Mouse (Mus musculus): Measurements from ENCODE around the gene AC124108.1. TPM values are rescaled to one million over a fixed set of nuclear protein-coding genes. Genes with fewer than 3 reads are reported as not detected.

Gene AC124108.1
- polyA plus RNA-seq, 1 experiment = not detected

DNA sequence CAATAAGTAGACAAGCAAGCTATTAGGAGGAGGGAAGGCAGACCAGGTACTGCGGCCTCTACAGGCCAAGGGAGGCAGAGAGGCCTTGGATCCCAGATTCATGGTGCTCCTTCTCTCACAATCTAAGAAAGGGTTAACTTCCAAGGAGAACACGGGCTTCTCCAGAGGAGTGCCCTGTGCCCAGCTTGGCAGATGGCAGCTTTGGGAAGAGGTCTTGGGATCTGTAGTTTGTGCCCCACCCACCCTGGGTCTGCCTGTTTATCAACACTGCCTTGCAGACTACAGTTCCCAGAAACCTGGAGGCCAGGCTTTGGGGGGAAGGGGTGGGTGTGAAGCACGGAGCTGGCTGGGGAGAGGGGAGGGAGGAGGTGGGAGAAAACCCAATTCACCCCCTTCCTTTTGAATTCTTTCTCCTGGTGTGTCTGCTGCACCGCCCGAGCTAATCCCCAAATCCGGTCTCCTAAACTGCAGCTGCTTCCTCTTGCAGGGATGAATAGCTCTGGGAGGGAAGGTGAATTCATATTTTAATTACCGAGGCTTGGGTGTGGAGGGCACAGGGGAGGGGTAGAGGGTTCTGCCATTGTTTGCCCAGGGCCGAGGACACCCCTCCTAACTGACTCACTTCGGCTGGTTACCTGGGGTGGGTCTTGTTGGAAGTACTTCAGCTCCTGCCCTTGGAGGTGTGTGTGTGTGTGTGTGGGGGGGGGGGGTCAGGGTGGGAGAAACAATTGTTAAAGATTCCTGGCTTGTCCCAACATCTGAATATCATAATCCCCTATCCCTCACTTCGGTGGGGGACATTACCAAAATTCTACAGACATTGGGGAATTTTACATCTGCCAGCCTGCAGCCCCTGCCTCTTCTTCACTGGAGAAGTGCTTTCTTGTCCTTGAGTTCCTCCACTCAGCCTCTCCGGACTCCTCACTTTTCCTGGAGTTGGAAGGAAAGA is 9.6 kb downstream of the AC124108.1 start:
- TF ChIP-seq POLR2A (IDR thresholded peaks at IDR 0.05; ENCODE audit: borderline replicate concordance, control insufficient read depth, low read depth, low read length) = no peak
- no peak for TF ChIP-seq CTCF (IDR thresholded peaks at IDR 0.05; ENCODE audit: control insufficient read depth, insufficient read depth, low read length)
- Histone ChIP-seq H3K4me1 (ENCODE audit: control insufficient read depth, insufficient read depth, low read length) (no peaks in the 10 kb centered on the region), H3K27ac (ENCODE audit: control insufficient read depth, insufficient read depth, low read depth, low read length, poor library complexity) (no peak overlapping the region), H3K4me3 (replicated peaks; ENCODE audit: control insufficient read depth, low read depth, low read length) (no peak overlapping the region)
- WGBS = 56% methylated on average over 11 of the region's 11 CpGs

DNA sequence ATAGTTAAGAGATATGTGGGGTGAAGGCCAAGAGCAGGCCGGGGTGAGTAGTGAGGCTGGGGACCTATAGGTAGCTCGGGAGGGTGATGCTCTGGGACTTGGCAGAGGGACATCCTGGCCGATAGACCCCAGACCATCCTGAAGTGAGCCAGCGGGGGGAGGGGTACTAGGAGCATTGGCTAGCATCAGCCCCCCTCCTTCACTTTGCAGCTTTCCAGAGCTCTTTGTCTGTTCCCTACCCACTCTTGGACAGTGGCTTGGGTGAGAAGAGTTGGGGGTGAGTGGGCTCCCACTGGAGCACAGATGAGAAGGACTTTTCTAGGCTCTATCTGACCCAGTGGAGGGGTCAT is 10.2 kb downstream of the AC124108.1 start:
- Histone ChIP-seq H3K4me1 (ENCODE audit: control insufficient read depth, insufficient read depth, low read length) (no peaks in the 10 kb centered on the region; the same call in 1 of the 2 replicates), H3K27ac (ENCODE audit: control insufficient read depth, insufficient read depth, low read depth, low read length, poor library complexity) (no peak overlapping the region), H3K4me3 (replicated peaks; ENCODE audit: control insufficient read depth, low read depth, low read length) (no peak overlapping the region)
- WGBS = 72% methylated on average over 4 of the region's 4 CpGs
- TF ChIP-seq POLR2A (IDR thresholded peaks at IDR 0.05; ENCODE audit: borderline replicate concordance, control insufficient read depth, low read depth, low read length) = no peak

DNA sequence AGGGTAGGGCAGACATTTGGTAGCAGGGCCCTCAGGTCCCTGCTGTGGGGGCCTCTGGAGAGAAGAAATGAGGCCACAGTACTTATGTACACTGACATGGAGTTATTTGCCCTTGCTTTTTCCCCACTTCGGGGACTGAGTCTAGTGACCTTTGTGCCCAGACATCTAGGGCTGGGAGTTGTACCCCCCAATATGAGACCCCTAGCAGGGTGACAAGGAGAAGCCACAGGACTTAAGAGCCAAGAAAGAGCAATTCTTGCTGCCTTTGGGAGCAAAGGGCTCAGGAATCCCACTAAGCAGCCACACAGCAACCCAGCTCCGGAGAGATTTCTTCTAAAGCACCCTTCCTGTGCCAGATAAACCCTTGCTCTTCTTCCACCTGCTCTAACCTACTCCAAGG is 10.7 kb downstream of the AC124108.1 start:
- no peak overlapping the region for H3K4me3 ChIP-seq (replicated peaks; ENCODE audit: control insufficient read depth, low read depth, low read length)
- TF ChIP-seq POLR2A (IDR thresholded peaks at IDR 0.05; ENCODE audit: borderline replicate concordance, control insufficient read depth, low read depth, low read length) = no peak
- TF ChIP-seq CTCF (IDR thresholded peaks at IDR 0.05; ENCODE audit: control insufficient read depth, insufficient read depth, low read length) = no peak
- no peaks in the 10 kb centered on the region; the same call in 1 of the 2 replicates for H3K4me1 ChIP-seq (ENCODE audit: control insufficient read depth, insufficient read depth, low read length)
- H3K27ac ChIP-seq (ENCODE audit: control insufficient read depth, insufficient read depth, low read depth, low read length, poor library complexity) = no peak overlapping the region
- 81% methylated on average over 2 of the region's 2 CpGs for WGBS

DNA sequence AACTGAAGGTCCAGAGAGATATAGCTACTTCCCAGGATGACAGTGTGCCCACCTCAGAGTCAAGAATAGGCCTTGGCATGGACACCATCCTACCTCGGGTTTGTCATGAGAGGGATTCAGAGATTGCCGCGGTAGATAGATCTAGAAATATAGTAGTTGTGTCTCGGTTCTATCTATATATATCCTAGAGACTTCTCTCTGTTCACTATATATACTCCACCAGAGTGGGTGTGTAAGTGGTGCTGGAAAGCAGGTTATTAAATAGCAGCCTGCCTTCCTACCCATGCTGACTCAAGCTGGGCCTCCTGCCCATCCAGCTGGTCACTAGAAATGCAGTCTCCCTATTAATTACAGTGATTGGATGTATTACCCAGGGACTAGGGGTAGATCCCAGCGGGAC is 11.5 kb downstream of the AC124108.1 start:
- Histone ChIP-seq H3K27ac (ENCODE audit: control insufficient read depth, insufficient read depth, low read depth, low read length, poor library complexity) (no peak overlapping the region), H3K4me3 (replicated peaks; ENCODE audit: control insufficient read depth, low read depth, low read length) (no peak overlapping the region), H3K4me1 (ENCODE audit: control insufficient read depth, insufficient read depth, low read length) (no peaks in the 10 kb centered on the region; the same call in 1 of the 2 replicates)
- no peak for TF ChIP-seq CTCF (IDR thresholded peaks at IDR 0.05; ENCODE audit: control insufficient read depth, insufficient read depth, low read length)
- TF ChIP-seq POLR2A (IDR thresholded peaks at IDR 0.05; ENCODE audit: borderline replicate concordance, control insufficient read depth, low read depth, low read length) = no peak
- 81% methylated on average over 5 of the region's 5 CpGs for WGBS

DNA sequence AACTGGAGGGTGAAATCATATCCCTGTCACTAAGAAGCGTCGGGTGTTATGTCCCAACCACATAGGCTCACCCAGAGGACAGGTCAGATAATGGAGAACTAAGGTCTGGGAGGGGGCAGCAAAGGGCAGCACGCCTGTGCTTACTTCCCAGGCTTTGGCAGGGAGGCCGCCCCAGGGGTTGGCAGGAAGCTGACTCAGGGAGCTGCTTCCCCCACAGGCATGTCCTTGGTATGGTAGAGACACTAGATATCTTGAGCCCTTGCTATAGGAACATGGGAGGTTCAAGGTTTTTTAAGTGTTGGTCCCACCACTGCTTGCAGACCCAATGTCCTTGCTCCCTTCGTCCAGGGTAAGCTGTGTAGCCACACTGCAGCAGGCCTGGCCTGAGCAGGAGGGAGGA is 14.7 kb downstream of the AC124108.1 start:
- Histone ChIP-seq H3K27ac (ENCODE audit: control insufficient read depth, insufficient read depth, low read depth, low read length, poor library complexity) (no peak overlapping the region), H3K4me1 (ENCODE audit: control insufficient read depth, insufficient read depth, low read length) (no peaks in the 10 kb centered on the region; the same call in 1 of the 2 replicates), H3K4me3 (replicated peaks; ENCODE audit: control insufficient read depth, low read depth, low read length) (no peak overlapping the region)
- 19% methylated on average over 5 of the region's 5 CpGs for WGBS
- no peak for TF ChIP-seq POLR2A (IDR thresholded peaks at IDR 0.05; ENCODE audit: borderline replicate concordance, control insufficient read depth, low read depth, low read length)
- TF ChIP-seq CTCF (IDR thresholded peaks at IDR 0.05; ENCODE audit: control insufficient read depth, insufficient read depth, low read length) = no peak

DNA sequence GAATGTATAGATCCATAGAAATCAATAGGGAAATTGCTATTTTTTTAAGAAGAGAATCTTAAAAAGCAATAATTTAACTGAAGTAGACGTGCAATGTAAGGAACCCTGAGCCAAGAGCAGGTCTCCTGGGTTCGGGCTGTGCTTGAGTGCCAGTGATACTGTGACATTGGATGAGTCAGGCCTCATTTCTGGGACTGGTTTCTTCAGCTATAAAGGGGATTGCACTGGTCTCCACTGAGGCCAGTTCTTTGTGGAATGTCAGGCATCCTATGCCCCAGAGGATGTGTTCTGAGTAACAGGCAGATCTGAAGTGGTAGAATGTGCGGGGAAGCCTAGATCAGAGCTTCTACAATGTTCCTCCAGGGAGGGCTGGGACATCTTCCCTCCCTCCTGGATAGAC is 15.6 kb downstream of the AC124108.1 start:
- 66% methylated on average over 3 of the region's 3 CpGs for WGBS
- Histone ChIP-seq H3K27ac (ENCODE audit: control insufficient read depth, insufficient read depth, low read depth, low read length, poor library complexity) (no peak overlapping the region), H3K4me3 (replicated peaks; ENCODE audit: control insufficient read depth, low read depth, low read length) (no peak overlapping the region), H3K4me1 (ENCODE audit: control insufficient read depth, insufficient read depth, low read length) (no peaks in the 10 kb centered on the region; the same call in 1 of the 2 replicates)
- TF ChIP-seq CTCF (IDR thresholded peaks at IDR 0.05; ENCODE audit: control insufficient read depth, insufficient read depth, low read length) (no peak), POLR2A (IDR thresholded peaks at IDR 0.05; ENCODE audit: borderline replicate concordance, control insufficient read depth, low read depth, low read length) (no peak)

DNA sequence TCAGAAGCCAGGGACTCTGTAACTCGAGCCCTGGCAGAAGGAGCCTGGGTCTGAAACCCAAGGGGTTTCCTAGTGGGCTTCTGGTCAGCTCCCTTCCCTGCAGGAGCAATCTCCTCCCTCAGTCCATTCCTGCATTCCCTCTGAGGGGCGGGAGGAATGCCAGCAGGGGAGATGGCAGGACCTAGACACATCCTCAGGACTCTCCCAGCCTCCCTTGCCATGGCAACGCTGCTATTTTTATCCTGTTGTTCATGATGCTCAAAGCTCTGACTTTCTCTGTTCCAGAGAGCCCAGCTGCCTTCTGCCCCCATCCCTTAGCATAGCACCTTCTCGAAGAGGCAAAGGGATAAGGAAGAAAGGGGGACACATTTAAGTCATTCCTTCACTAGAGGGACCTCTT is 16.9 kb downstream of the AC124108.1 start:
- Histone ChIP-seq H3K4me1 (ENCODE audit: control insufficient read depth, insufficient read depth, low read length) (no peaks in the 10 kb centered on the region; the same call in 1 of the 2 replicates), H3K27ac (ENCODE audit: control insufficient read depth, insufficient read depth, low read depth, low read length, poor library complexity) (no peak overlapping the region), H3K4me3 (replicated peaks; ENCODE audit: control insufficient read depth, low read depth, low read length) (no peak overlapping the region)
- TF ChIP-seq CTCF (IDR thresholded peaks at IDR 0.05; ENCODE audit: control insufficient read depth, insufficient read depth, low read length) = no peak
- TF ChIP-seq POLR2A (IDR thresholded peaks at IDR 0.05; ENCODE audit: borderline replicate concordance, control insufficient read depth, low read depth, low read length) = no peak
- WGBS = 44% methylated on average over 4 of the region's 4 CpGs

DNA sequence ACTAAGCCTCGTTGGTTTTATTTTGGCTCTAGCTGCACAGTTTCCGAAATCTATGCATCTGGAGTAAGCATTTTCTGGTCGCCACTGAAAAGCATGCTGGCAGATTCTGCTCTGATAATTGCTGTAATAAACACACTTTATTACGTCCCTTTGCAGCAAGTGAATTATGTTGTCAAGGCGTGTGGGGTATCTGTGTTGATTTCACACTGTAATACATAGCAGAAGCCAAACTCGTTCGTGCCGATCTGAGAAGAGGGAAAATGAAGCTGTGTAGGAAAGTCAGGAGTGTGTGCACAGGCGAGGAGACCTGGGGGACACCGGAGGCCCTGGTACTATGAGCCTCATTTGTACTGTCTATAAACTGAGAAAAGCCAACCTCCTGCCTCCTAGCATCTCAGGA is 18.1 kb downstream of the AC124108.1 start:
- Histone ChIP-seq H3K27ac (ENCODE audit: control insufficient read depth, insufficient read depth, low read depth, low read length, poor library complexity) (no peak overlapping the region), H3K4me1 (ENCODE audit: control insufficient read depth, insufficient read depth, low read length) (no peaks in the 10 kb centered on the region; the same call in 1 of the 2 replicates), H3K4me3 (replicated peaks; ENCODE audit: control insufficient read depth, low read depth, low read length) (no peak overlapping the region)
- no peak for TF ChIP-seq POLR2A (IDR thresholded peaks at IDR 0.05; ENCODE audit: borderline replicate concordance, control insufficient read depth, low read depth, low read length)
- WGBS = 77% methylated on average over 10 of the region's 10 CpGs
